Mouse (Mus musculus): ENCODE data around the gene Slc25a43.

DNA sequence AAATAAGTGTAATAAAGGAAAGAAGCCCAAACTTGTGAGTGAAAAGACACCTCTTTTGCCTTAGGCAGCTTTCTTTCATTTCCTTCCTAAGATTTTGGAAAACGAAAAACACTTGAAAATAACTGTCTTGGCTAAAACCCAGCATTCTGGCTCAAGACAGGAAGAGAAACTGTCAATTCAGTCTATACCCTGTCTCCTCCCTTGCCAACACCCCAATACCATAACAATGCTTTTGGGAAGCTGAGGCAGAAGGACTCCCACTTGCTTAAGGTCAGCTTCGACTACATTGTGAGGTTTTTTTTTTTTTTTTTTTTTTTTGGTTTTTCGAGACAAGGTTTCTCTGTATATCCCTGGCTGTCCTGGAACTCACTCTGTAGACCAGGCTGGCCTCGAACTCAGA lies 72.0 kb downstream of the Slc25a43 start:
- TF ChIP-seq POLR2A (IDR thresholded peaks at IDR 0.05; ENCODE audit: low read depth, low read length) (no peak), CTCF (IDR thresholded peaks at IDR 0.05; ENCODE audit: borderline replicate concordance, insufficient read depth, low read length) (no peak)
